Mouse (Mus musculus): ENCODE data around the gene Ppp1r21. TPM values are rescaled to one million over a fixed set of nuclear protein-coding genes. Genes with fewer than 3 reads are reported as not detected.

Ppp1r21 gene
- polyA plus RNA-seq, 1 experiment from 2014 or later, result 24.0 TPM

DNA sequence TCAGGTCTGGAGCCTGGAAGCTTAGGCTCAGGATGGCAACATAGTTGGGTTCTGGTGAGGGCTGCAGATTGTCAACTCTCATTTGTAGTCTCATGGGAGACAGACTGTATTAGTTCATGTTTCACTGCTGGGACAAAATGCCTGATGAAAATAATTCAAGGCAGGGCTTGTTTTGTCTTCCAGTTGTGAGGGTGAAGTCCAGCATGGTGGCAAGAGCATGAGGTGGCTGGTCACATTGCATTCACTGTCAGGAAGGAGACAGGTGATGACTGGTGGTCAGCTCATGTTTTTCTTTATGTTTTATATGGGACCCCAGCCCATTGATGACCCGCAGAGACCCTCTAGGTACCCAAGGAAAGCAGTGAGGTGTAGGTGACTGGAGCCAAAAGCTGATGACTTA, 92.8 kb downstream of the Ppp1r21 start:
- Histone ChIP-seq H3K9me3 (ENCODE audit: control insufficient read depth, low read length) (no peaks in the 10 kb centered on the region), H3K9ac (ENCODE audit: low read length) (no peak overlapping the region), H3K4me1 (ENCODE audit: control insufficient read depth, insufficient read depth, low read length) (peaks cover 4% of the 10 kb centered on the region; the same call in 1 of the 2 replicates), H3K27ac (ENCODE audit: low read depth, low read length) (no peak overlapping the region), H3K4me2 (no peak overlapping the region), H3K36me3 (ENCODE audit: control insufficient read depth, insufficient read depth, low read length) (no peaks in the 10 kb centered on the region), H3K27me3 (ENCODE audit: control insufficient read depth, insufficient read depth, low read length) (no peaks in the 10 kb centered on the region), H3K4me3 (ENCODE audit: low read depth, low read length) (no peak overlapping the region)
- 100% methylated on average over 1 of the region's 1 CpGs for WGBS
- ATAC-seq (ENCODE audit: low FRiP score) (no peak), DNase-seq (ENCODE audit: low spot score, missing footprints) (no peak)

- H3K4me1 ChIP-seq (ENCODE audit: control insufficient read depth, insufficient read depth, low read length), result peaks cover 4% of the 10 kb centered on the region; the same call in 1 of the 2 replicates
These were observed 94.5 kb downstream of the Ppp1r21 start for GRCm38 (mm10) chr17:88624386-88624785.

DNA sequence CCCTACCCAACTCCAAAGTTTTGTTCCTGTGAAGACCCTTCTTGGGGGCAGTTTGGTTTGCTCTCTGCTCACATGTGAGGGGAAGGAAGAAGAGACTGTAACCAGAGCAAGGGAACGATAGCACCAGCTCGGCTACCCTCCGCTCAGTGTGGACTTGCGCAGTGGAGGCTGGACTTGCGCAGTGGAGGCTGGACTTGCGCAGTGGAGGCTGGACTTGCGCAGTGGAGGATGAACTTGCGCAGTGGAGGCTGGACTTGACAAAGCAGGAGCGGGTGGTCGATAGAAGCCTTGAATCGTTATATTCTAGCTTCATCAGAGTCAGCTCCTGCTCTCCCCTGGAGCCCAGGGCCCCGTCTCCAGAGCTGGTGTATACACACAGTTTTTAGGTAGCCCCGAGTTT, 95.4 kb downstream of the Ppp1r21 start:
- Histone ChIP-seq H3K36me3 (ENCODE audit: control insufficient read depth, insufficient read depth, low read length) (no peaks in the 10 kb centered on the region), H3K4me1 (ENCODE audit: control insufficient read depth, insufficient read depth, low read length) (peaks cover 9% of the 10 kb centered on the region), H3K4me2 (no peak overlapping the region), H3K27ac (ENCODE audit: low read depth, low read length) (no peak overlapping the region), H3K9me3 (ENCODE audit: control insufficient read depth, low read length) (no peaks in the 10 kb centered on the region), H3K27me3 (ENCODE audit: control insufficient read depth, insufficient read depth, low read length) (no peaks in the 10 kb centered on the region), H3K9ac (ENCODE audit: low read length) (no peak overlapping the region), H3K4me3 (ENCODE audit: low read depth, low read length) (no peak overlapping the region)
- 96% methylated on average over 13 of the region's 13 CpGs for WGBS
- ATAC-seq (ENCODE audit: low FRiP score) (no peak), DNase-seq (ENCODE audit: low spot score, missing footprints) (no peak)

More at GRCm38 (mm10) chr17:88624386-88624785, 94.5 kb downstream of the Ppp1r21 start:
- ATAC-seq (ENCODE audit: low FRiP score) (no peak), DNase-seq (ENCODE audit: low spot score, missing footprints) (no peak)
- H3K27me3 ChIP-seq (ENCODE audit: control insufficient read depth, insufficient read depth, low read length), result no peaks in the 10 kb centered on the region
- H3K4me2 ChIP-seq, result no peak overlapping the region
- H3K4me3 ChIP-seq (ENCODE audit: low read depth, low read length), result no peak overlapping the region
- H3K27ac ChIP-seq (ENCODE audit: low read depth, low read length), result no peak overlapping the region
- H3K9me3 ChIP-seq (ENCODE audit: control insufficient read depth, low read length), result no peaks in the 10 kb centered on the region
- H3K9ac ChIP-seq (ENCODE audit: low read length), result no peak overlapping the region
- H3K36me3 ChIP-seq (ENCODE audit: control insufficient read depth, insufficient read depth, low read length), result no peaks in the 10 kb centered on the region
- 90% methylated on average over 4 of the region's 4 CpGs for WGBS

DNA sequence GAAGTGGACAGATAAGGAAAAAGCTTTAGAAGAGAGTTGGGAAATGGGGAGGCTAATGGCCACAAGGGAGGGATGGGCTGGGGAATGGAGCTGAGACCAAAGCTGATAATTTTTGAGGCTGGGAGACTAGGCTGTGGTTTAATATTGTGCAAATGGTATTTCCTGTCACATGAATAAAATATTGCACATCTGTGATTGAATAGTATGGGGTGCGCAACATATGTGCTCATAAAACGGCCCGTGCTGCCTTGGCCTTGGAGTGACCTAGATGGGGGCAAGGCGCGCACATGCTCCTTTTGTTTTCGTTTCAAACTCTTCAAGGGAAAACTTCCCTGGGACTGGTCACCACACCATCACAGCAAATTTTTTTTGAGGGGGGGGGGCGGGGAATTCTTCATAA, 96.0 kb downstream of the Ppp1r21 start:
- H3K4me1 ChIP-seq (ENCODE audit: control insufficient read depth, insufficient read depth, low read length), result peaks cover 13% of the 10 kb centered on the region
- DNase-seq (ENCODE audit: low spot score, missing footprints), result no peak
- no peak overlapping the region for H3K4me2 ChIP-seq
- no peak overlapping the region for H3K27ac ChIP-seq (ENCODE audit: low read depth, low read length)
- H3K9ac ChIP-seq (ENCODE audit: low read length), result no peak overlapping the region
- ATAC-seq (ENCODE audit: low FRiP score), result no peak
- H3K27me3 ChIP-seq (ENCODE audit: control insufficient read depth, insufficient read depth, low read length), result no peaks in the 10 kb centered on the region
- H3K36me3 ChIP-seq (ENCODE audit: control insufficient read depth, insufficient read depth, low read length), result no peaks in the 10 kb centered on the region
- H3K9me3 ChIP-seq (ENCODE audit: control insufficient read depth, low read length), result no peaks in the 10 kb centered on the region
- 76% methylated on average over 7 of the region's 7 CpGs for whole genome bisulfite sequencing
- H3K4me3 ChIP-seq (ENCODE audit: low read depth, low read length), result no peak overlapping the region

- 43% methylated on average over 7 of the region's 7 CpGs for WGBS
- Histone ChIP-seq H3K4me2 (no peak overlapping the region), H3K9me3 (ENCODE audit: control insufficient read depth, low read length) (no peaks in the 10 kb centered on the region), H3K4me1 (ENCODE audit: control insufficient read depth, insufficient read depth, low read length) (peaks cover 13% of the 10 kb centered on the region), H3K27me3 (ENCODE audit: control insufficient read depth, insufficient read depth, low read length) (no peaks in the 10 kb centered on the region), H3K36me3 (ENCODE audit: control insufficient read depth, insufficient read depth, low read length) (no peaks in the 10 kb centered on the region), H3K27ac (ENCODE audit: low read depth, low read length) (no peak overlapping the region), H3K9ac (ENCODE audit: low read length) (no peak overlapping the region), H3K4me3 (ENCODE audit: low read depth, low read length) (no peak overlapping the region)
- ATAC-seq (ENCODE audit: low FRiP score), result no peak
- no peak for DNase-seq (ENCODE audit: low spot score, missing footprints)
These were observed 96.5 kb downstream of the Ppp1r21 start for GRCm38 (mm10) chr17:88626347-88626811.

- Histone ChIP-seq H3K27ac (ENCODE audit: low read depth, low read length) (no peak overlapping the region), H3K9me3 (ENCODE audit: control insufficient read depth, low read length) (no peaks in the 10 kb centered on the region), H3K9ac (ENCODE audit: low read length) (no peak overlapping the region), H3K4me3 (ENCODE audit: low read depth, low read length) (no peak overlapping the region), H3K27me3 (ENCODE audit: control insufficient read depth, insufficient read depth, low read length) (no peaks in the 10 kb centered on the region), H3K4me2 (no peak overlapping the region), H3K4me1 (ENCODE audit: control insufficient read depth, insufficient read depth, low read length) (peaks cover 13% of the 10 kb centered on the region), H3K36me3 (ENCODE audit: control insufficient read depth, insufficient read depth, low read length) (no peaks in the 10 kb centered on the region)
- DNase-seq (ENCODE audit: low spot score, missing footprints) (no peak), ATAC-seq (ENCODE audit: low FRiP score) (no peak)
- WGBS, result 86% methylated on average over 7 of the region's 7 CpGs
These were observed 97.2 kb downstream of the Ppp1r21 start for GRCm38 (mm10) chr17:88627150-88627549.

GRCm38 (mm10) chr17:88628676-88629380, 98.9 kb downstream of the Ppp1r21 start:
- Histone ChIP-seq H3K4me1 (ENCODE audit: control insufficient read depth, insufficient read depth, low read length) (peaks cover 13% of the 10 kb centered on the region), H3K4me3 (ENCODE audit: low read depth, low read length) (no peak overlapping the region), H3K4me2 (no peak overlapping the region), H3K9ac (ENCODE audit: low read length) (no peak overlapping the region), H3K27ac (ENCODE audit: low read depth, low read length) (no peak overlapping the region), H3K27me3 (ENCODE audit: control insufficient read depth, insufficient read depth, low read length) (no peaks in the 10 kb centered on the region), H3K9me3 (ENCODE audit: control insufficient read depth, low read length) (no peaks in the 10 kb centered on the region), H3K36me3 (ENCODE audit: control insufficient read depth, insufficient read depth, low read length) (no peaks in the 10 kb centered on the region)
- DNase-seq (ENCODE audit: low spot score, missing footprints) (no peak), ATAC-seq (ENCODE audit: low FRiP score) (peak; percentile 25; the same call in 1 of the 2 replicates)
- WGBS, result 55% methylated on average over 10 of the region's 10 CpGs

DNA sequence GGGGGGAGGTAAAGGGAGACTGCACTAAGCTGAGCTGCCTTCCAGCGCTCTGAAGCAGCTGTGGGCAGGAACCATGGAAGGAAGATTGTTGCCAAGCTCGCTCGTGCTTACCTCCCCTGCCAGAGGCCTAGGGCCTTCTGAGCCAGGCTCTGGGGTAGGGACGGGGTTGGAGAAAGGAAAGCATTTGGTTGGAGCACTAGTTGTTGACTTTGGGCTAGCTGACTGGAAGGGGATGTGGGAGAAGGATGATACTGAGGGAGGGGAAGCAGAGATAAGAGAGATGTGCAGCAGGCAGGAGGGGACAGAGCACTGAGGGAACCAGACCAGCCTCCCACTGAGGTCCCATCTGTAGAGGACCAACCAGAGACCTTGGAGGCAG, 99.5 kb downstream of the Ppp1r21 start:
- DNase-seq (ENCODE audit: low spot score, missing footprints), result no peak
- Histone ChIP-seq H3K27ac (ENCODE audit: low read depth, low read length) (peak overlapping the region; percentile 59), H3K4me1 (ENCODE audit: control insufficient read depth, insufficient read depth, low read length) (peaks cover 13% of the 10 kb centered on the region), H3K9ac (ENCODE audit: low read length) (no peak overlapping the region), H3K4me3 (ENCODE audit: low read depth, low read length) (no peak overlapping the region), H3K9me3 (ENCODE audit: control insufficient read depth, low read length) (no peaks in the 10 kb centered on the region), H3K27me3 (ENCODE audit: control insufficient read depth, insufficient read depth, low read length) (no peaks in the 10 kb centered on the region), H3K36me3 (ENCODE audit: control insufficient read depth, insufficient read depth, low read length) (no peaks in the 10 kb centered on the region), H3K4me2 (no peak overlapping the region)
- peak; percentile 58 for ATAC-seq (ENCODE audit: low FRiP score)
- 16% methylated on average over 4 of the region's 4 CpGs for WGBS

GRCm38 (mm10) chr17:88629931-88630553, 100.1 kb downstream of the Ppp1r21 start:
- 7% methylated on average over 11 of the region's 11 CpGs for WGBS

More at GRCm38 (mm10) chr17:88629931-88630553, 100.1 kb downstream of the Ppp1r21 start:
- H3K9ac ChIP-seq (ENCODE audit: low read length), result peak overlapping the region; percentile 36; the same call in 1 of the 2 replicates
- no peaks in the 10 kb centered on the region for H3K9me3 ChIP-seq (ENCODE audit: control insufficient read depth, low read length)
- DNase-seq (ENCODE audit: low spot score, missing footprints) (peak; percentile 92), ATAC-seq (ENCODE audit: low FRiP score) (peak; percentile 60)
- no peaks in the 10 kb centered on the region for H3K36me3 ChIP-seq (ENCODE audit: control insufficient read depth, insufficient read depth, low read length)
- H3K4me1 ChIP-seq (ENCODE audit: control insufficient read depth, insufficient read depth, low read length), result peaks cover 13% of the 10 kb centered on the region
- H3K27me3 ChIP-seq (ENCODE audit: control insufficient read depth, insufficient read depth, low read length), result no peaks in the 10 kb centered on the region
- no peak overlapping the region for H3K4me3 ChIP-seq (ENCODE audit: low read depth, low read length)
- H3K27ac ChIP-seq (ENCODE audit: low read depth, low read length), result peak overlapping the region; percentile 59
- peak overlapping the region; percentile 13; the same call in 1 of the 2 replicates for H3K4me2 ChIP-seq

Measured in midbrain, embryonic 11.5 days (tissue).